Mouse (Mus musculus): Measurements from ENCODE around the gene Oxld1. TPM values are rescaled to one million over a fixed set of nuclear protein-coding genes. Genes with fewer than 3 reads are reported as not detected.
"Not testable (repeated sequence)": the region's sequence is repeated elsewhere in the genome, so short reads cannot be mapped to it uniquely, and the experiment has no call there.

Oxld1 gene
- polyA plus RNA-seq, 1 experiment from 2014 or later, result 16.4 TPM

DNA sequence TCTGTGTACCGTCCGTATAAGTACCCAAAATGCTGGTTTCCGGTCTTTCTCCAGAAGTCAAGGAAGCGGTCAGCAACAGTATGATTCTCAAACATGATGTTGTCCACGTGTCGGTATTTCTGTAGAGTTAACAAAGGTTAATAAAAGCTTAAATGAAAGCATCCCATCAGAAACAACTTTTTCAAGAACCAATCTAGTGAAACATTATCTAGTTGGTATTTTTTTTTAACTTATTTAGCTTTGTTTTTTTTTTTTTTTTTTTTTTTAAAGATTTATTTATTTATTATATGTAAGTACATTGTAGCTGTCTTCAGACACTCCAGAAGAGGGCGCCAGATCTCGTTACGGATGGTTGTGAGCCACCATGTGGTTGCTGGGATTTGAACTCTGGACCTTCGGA is 44.2 kb downstream of the Oxld1 start:
- not testable (repeated sequence) for H3K27ac ChIP-seq; H3K4me1 ChIP-seq (replicated peaks); ATAC-seq; H3K27me3 ChIP-seq (replicated peaks); H3K4me2 ChIP-seq (replicated peaks); H3K4me3 ChIP-seq (replicated peaks); H3K9me3 ChIP-seq; H3K9ac ChIP-seq
- peaks cover 66% of the 10 kb centered on the region for H3K36me3 ChIP-seq
- 89% methylated on average over 9 of the region's 10 CpGs for WGBS

Other genes with a start within 250 kb of the Oxld1 start
- 5.8 and 7.1 TPM in 2 replicates for gene Bahcc1, start 225.1 kb downstream of the Oxld1 start, polyA plus RNA-seq (2015; fragmentation: Nextera tagmentation; extraction: Ambion mirVana)
- gene Actg1, start 109.5 kb downstream of the Oxld1 start, polyA plus RNA-seq (2015; fragmentation: Nextera tagmentation; extraction: Ambion mirVana), result 2,607 and 2,658 TPM in 2 replicates
- 0.18 TPM in 1 of 2 replicates, not detected in the other for gene Fscn2, start 96.5 kb downstream of the Oxld1 start, polyA plus RNA-seq (2015; fragmentation: Nextera tagmentation; extraction: Ambion mirVana)
- gene Faap100, start 79.3 kb downstream of the Oxld1 start, polyA plus RNA-seq (2015; fragmentation: Nextera tagmentation; extraction: Ambion mirVana), result 24.2 and 29.4 TPM in 2 replicates
- 26.6 and 28.9 TPM in 2 replicates for gene Nploc4, start 20.4 kb downstream of the Oxld1 start, polyA plus RNA-seq (2015; fragmentation: Nextera tagmentation; extraction: Ambion mirVana)
- gene Tspan10, start 15.4 kb downstream of the Oxld1 start, polyA plus RNA-seq (2015; fragmentation: Nextera tagmentation; extraction: Ambion mirVana), result not detected in 2 replicates
- gene Pde6g, start 4.6 kb downstream of the Oxld1 start, polyA plus RNA-seq (2015; fragmentation: Nextera tagmentation; extraction: Ambion mirVana), result 0.18 and 0.34 TPM in 2 replicates
- gene Ccdc137, start within 50 bp of the Oxld1 start, polyA plus RNA-seq (2015; fragmentation: Nextera tagmentation; extraction: Ambion mirVana), result 27.6 and 31.3 TPM in 2 replicates
- 34.7 and 36.5 TPM in 2 replicates for gene Arl16, start 9.5 kb upstream of the Oxld1 start, polyA plus RNA-seq (2015; fragmentation: Nextera tagmentation; extraction: Ambion mirVana)
- 222 and 231 TPM in 2 replicates for gene Mrpl12, start 26.5 kb upstream of the Oxld1 start, polyA plus RNA-seq (2015; fragmentation: Nextera tagmentation; extraction: Ambion mirVana)
- gene Slc25a10, start 33.8 kb upstream of the Oxld1 start, polyA plus RNA-seq (2015; fragmentation: Nextera tagmentation; extraction: Ambion mirVana), result 79.1 and 90.1 TPM in 2 replicates
- gene Gcgr, start 72.6 kb upstream of the Oxld1 start, polyA plus RNA-seq (2015; fragmentation: Nextera tagmentation; extraction: Ambion mirVana), result 0.58 and 0.67 TPM in 2 replicates
- gene Mcrip1, start 91.7 kb upstream of the Oxld1 start, polyA plus RNA-seq (2015; fragmentation: Nextera tagmentation; extraction: Ambion mirVana), result 135 and 142 TPM in 2 replicates
- not detected in 2 replicates for gene Ppp1r27, start 93.1 kb upstream of the Oxld1 start, polyA plus RNA-seq (2015; fragmentation: Nextera tagmentation; extraction: Ambion mirVana)
- 992 and 1,107 TPM in 2 replicates for gene P4hb, start 115.2 kb upstream of the Oxld1 start, polyA plus RNA-seq (2015; fragmentation: Nextera tagmentation; extraction: Ambion mirVana)
- gene Arhgdia, start 123.6 kb upstream of the Oxld1 start, polyA plus RNA-seq (2015; fragmentation: Nextera tagmentation; extraction: Ambion mirVana), result 559 and 611 TPM in 2 replicates
- 406 and 459 TPM in 2 replicates for gene Alyref, start 140.3 kb upstream of the Oxld1 start, polyA plus RNA-seq (2015; fragmentation: Nextera tagmentation; extraction: Ambion mirVana)
- gene Anapc11, start 140.4 kb upstream of the Oxld1 start, polyA plus RNA-seq (2015; fragmentation: Nextera tagmentation; extraction: Ambion mirVana), result 178 and 194 TPM in 2 replicates
- 2.7 and 3.6 TPM in 2 replicates for gene Npb, start 150.4 kb upstream of the Oxld1 start, polyA plus RNA-seq (2015; fragmentation: Nextera tagmentation; extraction: Ambion mirVana)
- gene Pcyt2, start 159.9 kb upstream of the Oxld1 start, polyA plus RNA-seq (2015; fragmentation: Nextera tagmentation; extraction: Ambion mirVana), result 250 and 306 TPM in 2 replicates
- gene Sirt7, start 167.2 kb upstream of the Oxld1 start, polyA plus RNA-seq (2015; fragmentation: Nextera tagmentation; extraction: Ambion mirVana), result 40.1 and 42.2 TPM in 2 replicates
- gene Mafg, start 175.5 kb upstream of the Oxld1 start, polyA plus RNA-seq (2015; fragmentation: Nextera tagmentation; extraction: Ambion mirVana), result 26.9 and 28.5 TPM in 2 replicates
- gene Pycr1, start 185.7 kb upstream of the Oxld1 start, polyA plus RNA-seq (2015; fragmentation: Nextera tagmentation; extraction: Ambion mirVana), result 26.4 TPM in 2 replicates
- gene Myadml2, start 190.1 kb upstream of the Oxld1 start, polyA plus RNA-seq (2015; fragmentation: Nextera tagmentation; extraction: Ambion mirVana), result not detected in 2 replicates
- 1.6 and 3.0 TPM in 2 replicates for gene Notum, start 203.1 kb upstream of the Oxld1 start, polyA plus RNA-seq (2015; fragmentation: Nextera tagmentation; extraction: Ambion mirVana)
- gene Aspscr1, start 214.9 kb upstream of the Oxld1 start, polyA plus RNA-seq (2015; fragmentation: Nextera tagmentation; extraction: Ambion mirVana), result 96.0 and 103 TPM in 2 replicates